Mouse (Mus musculus) liver, embryonic 11.5 days (tissue): ENCODE data around the gene Dexi. TPM values are rescaled to one million over a fixed set of nuclear protein-coding genes. Genes with fewer than 3 reads are reported as not detected.

Experiments
- ATAC-seq: fragments of 200-750 bp; cut with Nextera tagmentation; replicated peaks from 2 replicates; pipeline ENCODE4 v1.8.0; 2017; ENCODE audit warnings: moderate number of reproducible peaks, mild to moderate bottlenecking, moderate TSS enrichment, moderate library complexity; ENCODE audit not compliant: low FRiP score
- DNase-seq: peaks from one replicate; pipeline ENCODE4 v3.0.0-alpha.2; 2017; ENCODE audit warnings: low spot score
- H3K27ac ChIP-seq: fragments of 300-500 bp; sonication (generic); 2 replicates; pipeline ENCODE4 v1.5.1; 2014; ENCODE audit warnings: mild to moderate bottlenecking, low read depth, low read length, control low read depth
- H3K27me3 ChIP-seq: fragments of 300-500 bp; sonication (generic); replicated peaks from 2 replicates; pipeline ENCODE4 v1.6.1; 2014; ENCODE audit warnings: low read length, mixed read lengths; ENCODE audit not compliant: control insufficient read depth, insufficient read depth
- H3K36me3 ChIP-seq: fragments of 300-500 bp; sonication (generic); 2 replicates; pipeline ENCODE4 v1.6.1; 2014; ENCODE audit warnings: mild to moderate bottlenecking, low read length, moderate library complexity, mixed read lengths; ENCODE audit not compliant: control insufficient read depth, insufficient read depth
- H3K4me1 ChIP-seq: fragments of 300-500 bp; sonication (generic); replicated peaks from 2 replicates; pipeline ENCODE4 v1.6.1; 2014; ENCODE audit warnings: low read length, mixed read lengths; ENCODE audit not compliant: control insufficient read depth, insufficient read depth
- H3K4me2 ChIP-seq: fragments of 300-500 bp; sonication (generic); 2 replicates; pipeline ENCODE4 v1.6.1; 2014; ENCODE audit warnings: mild to moderate bottlenecking, control low read depth, moderate library complexity
- H3K4me3 ChIP-seq: fragments of 300-500 bp; sonication (generic); 2 replicates; pipeline ENCODE4 v1.5.1; 2014; ENCODE audit warnings: low read depth, low read length, control low read depth
- H3K9ac ChIP-seq: fragments of 300-500 bp; sonication (generic); 2 replicates; pipeline ENCODE4 v1.6.1; 2014; ENCODE audit warnings: low read depth, low read length, control low read depth
- H3K9me3 ChIP-seq: fragments of 300-500 bp; sonication (generic); 2 replicates; pipeline ENCODE4 v1.6.1; 2016; ENCODE audit warnings: low read length, inconsistent platforms, mixed read lengths; ENCODE audit not compliant: control insufficient read depth
- WGBS: fragments of 180-500 bp; shearing (Covaris S2); extraction: QIAGEN DNeasy Blood & Tissue Kit; methylation state at CpG from one replicate; pipeline ENCODE4 v1.1.7; 2014; 5-methylcytosine and 5-hydroxymethylcytosine counted together
- polyA plus RNA-seq: library from polyadenylated mRNA; unstranded; fragments of >200 nt; fragmentation: Nextera tagmentation; extraction: Ambion mirVana; gene quantifications from 2 replicates; pipeline ENCODE4 v1.2.1, GENCODE M21; 2014

The Dexi gene
- polyA plus RNA-seq, 1 experiment from 2014 or later: 9.6 TPM

DNA sequence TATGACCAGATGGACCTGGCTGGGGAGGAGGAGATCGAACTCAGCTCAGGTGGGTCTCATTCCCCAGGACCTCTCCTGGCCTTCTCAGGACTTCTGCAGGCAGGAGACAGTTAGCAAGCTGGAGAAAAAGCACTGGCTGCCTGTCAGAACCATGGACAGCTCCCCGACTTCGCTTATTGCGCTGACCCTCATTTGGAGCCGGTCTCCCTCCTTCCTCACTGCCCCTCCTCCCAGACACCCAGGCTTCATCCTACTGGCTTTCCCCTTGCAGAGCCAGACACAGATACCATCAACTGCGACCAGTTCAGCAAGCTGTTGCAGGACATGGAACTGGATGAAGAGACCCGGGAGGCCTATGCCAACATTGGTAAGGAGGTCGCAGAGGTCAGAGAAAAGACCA is 41.0 kb downstream of the Dexi start:
- Histone ChIP-seq H3K27me3 (no peaks in the 10 kb centered on the region), H3K9me3 (no peaks in the 10 kb centered on the region), H3K4me3 (no peak overlapping the region), H3K36me3 (no peaks in the 10 kb centered on the region), H3K4me1 (no peaks in the 10 kb centered on the region), H3K4me2 (no peak overlapping the region), H3K9ac (no peak overlapping the region), H3K27ac (no peak overlapping the region)
- WGBS: 14% methylated on average over 8 of the region's 8 CpGs
- no peak for ATAC-seq
- peak; percentile 65 for DNase-seq

DNA sequence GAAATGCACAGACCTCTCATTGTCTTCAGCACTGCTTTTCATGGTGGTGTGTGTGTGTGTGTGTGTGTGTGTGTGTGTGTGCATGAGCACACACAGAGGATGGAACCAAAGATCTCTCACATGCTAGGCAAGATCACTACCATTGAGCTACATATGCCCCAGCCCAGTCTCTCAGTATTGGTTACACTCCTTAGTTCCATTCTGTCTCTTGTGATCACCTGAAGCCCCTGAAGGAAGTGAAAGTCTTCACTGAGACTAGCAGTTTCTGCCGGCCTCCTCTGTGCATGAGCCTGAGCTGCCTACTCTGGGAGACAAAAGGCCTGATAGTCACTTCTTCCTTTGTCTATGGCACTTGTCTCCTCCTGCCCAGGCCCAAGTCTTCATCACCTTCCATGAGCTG is 43.7 kb downstream of the Dexi start:
- WGBS: 68% methylated on average over 1 of the region's 1 CpGs
- Histone ChIP-seq H3K27me3 (no peaks in the 10 kb centered on the region), H3K36me3 (no peaks in the 10 kb centered on the region), H3K4me1 (no peaks in the 10 kb centered on the region), H3K4me2 (no peak overlapping the region), H3K4me3 (no peak overlapping the region), H3K9ac (no peak overlapping the region), H3K27ac (no peak overlapping the region), H3K9me3 (no peaks in the 10 kb centered on the region)
- DNase-seq (no peak), ATAC-seq (no peak)

DNA sequence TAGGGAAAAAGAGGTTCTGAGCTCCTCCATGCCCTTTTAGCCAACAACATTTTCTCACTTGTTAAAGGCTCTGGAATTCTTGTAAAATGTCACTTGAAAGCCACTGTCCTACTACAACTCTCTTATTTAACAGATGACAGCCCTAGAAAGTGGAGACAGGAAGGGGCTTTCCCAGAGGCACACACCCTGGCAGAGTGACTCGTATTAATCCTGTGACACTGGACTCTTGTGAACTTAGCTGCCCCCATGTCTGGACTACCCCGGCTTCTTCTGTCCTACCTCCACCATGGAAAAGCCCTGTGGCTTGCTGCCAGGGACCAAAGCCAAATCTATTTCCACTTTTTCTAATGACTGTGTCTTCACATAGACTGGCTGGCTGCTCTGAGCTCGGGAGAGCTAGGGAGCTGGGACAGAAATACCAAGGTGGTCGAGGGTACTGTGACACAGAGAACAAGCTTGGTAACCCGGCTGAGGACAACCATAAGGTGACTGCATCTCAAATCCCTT is 44.7 kb downstream of the Dexi start:
- no peaks in the 10 kb centered on the region for H3K36me3 ChIP-seq
- ATAC-seq: no peak
- H3K4me1 ChIP-seq: no peaks in the 10 kb centered on the region
- H3K4me2 ChIP-seq: no peak overlapping the region
- H3K27ac ChIP-seq: no peak overlapping the region
- H3K9me3 ChIP-seq: no peaks in the 10 kb centered on the region
- no peak overlapping the region for H3K4me3 ChIP-seq
- WGBS: 61% methylated on average over 5 of the region's 5 CpGs
- no peak for DNase-seq
- H3K9ac ChIP-seq: no peak overlapping the region
- H3K27me3 ChIP-seq: no peaks in the 10 kb centered on the region

DNA sequence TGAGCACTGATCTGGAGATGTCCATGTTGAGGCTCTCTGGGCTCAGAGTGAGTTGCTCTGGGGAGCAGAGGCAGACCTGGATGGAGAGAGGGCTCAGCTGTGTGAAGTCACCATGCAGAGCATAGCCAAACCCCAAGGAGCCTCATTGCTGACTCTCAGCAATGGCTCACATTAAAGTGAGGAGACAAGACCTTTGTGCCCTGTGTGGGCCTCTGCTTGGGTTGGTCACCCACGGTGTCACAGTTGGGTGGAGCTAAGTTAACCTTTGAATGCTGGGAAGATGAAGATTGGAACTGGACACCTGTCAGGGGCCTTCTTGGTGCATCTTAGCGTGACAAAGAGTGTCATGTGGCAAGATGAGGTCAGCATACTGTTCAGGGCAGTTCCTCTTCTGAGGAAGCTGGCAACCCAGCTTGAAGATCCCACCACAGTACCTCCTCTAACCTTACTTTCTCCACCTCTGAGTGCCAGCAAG is 47.0 kb downstream of the Dexi start:
- Histone ChIP-seq H3K27me3 (no peaks in the 10 kb centered on the region; the same call in 1 of the 2 replicates), H3K36me3 (no peaks in the 10 kb centered on the region), H3K9me3 (no peaks in the 10 kb centered on the region), H3K4me1 (no peaks in the 10 kb centered on the region), H3K4me2 (no peak overlapping the region), H3K4me3 (no peak overlapping the region), H3K9ac (no peak overlapping the region), H3K27ac (no peak overlapping the region)
- no peak for DNase-seq
- 55% methylated on average over 2 of the region's 2 CpGs for WGBS
- no peak for ATAC-seq

DNA sequence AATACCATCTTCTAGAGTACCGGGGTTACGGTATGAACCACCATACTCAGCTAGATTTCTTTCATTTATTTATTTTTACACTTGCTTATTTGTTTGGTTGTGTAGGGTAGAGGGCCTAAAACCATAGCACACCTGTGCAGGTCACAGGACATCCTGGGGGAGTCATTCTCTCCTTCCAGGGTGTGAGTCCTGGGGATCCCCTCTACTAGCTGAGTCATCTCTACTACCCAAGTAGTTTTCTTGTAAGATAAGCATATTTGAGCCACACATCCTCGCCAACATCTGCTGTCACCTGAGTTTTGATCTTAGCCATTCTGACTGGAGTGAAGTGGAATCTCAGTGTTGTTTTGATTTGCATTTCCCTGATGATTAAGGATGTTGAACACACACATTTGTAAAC is 50.3 kb downstream of the Dexi start:
- Histone ChIP-seq H3K4me1 (no peaks in the 10 kb centered on the region), H3K9me3 (no peaks in the 10 kb centered on the region), H3K27me3 (peaks cover 18% of the 10 kb centered on the region), H3K27ac (no peak overlapping the region), H3K9ac (no peak overlapping the region), H3K4me3 (no peak overlapping the region), H3K36me3 (no peaks in the 10 kb centered on the region), H3K4me2 (no peak overlapping the region)
- 78% methylated on average over 3 of the region's 3 CpGs for WGBS
- DNase-seq (no peak), ATAC-seq (no peak)

DNA sequence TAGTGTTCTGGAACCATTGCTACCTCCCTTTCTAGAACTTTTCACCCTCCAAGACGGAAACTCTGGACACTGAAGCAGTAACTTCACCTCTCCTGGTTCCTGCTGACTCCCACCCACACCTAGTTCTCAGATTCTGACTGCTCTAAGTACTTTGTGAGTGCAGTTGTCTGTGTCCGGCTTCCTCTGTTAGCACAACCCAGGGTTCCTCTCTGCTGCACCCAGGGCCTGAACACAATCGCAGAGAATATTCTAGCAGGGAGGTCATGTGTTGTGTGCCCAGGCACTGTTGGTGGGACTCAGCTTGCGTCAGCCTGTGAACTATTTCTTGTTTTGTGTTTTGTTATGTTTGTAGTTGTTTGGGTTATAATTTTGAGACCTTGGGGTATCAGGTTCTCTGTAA is 51.1 kb downstream of the Dexi start:
- Histone ChIP-seq H3K27ac (no peak overlapping the region), H3K27me3 (peaks cover 18% of the 10 kb centered on the region), H3K4me3 (no peak overlapping the region), H3K9ac (no peak overlapping the region), H3K4me1 (no peaks in the 10 kb centered on the region), H3K4me2 (no peak overlapping the region), H3K36me3 (no peaks in the 10 kb centered on the region), H3K9me3 (no peaks in the 10 kb centered on the region)
- ATAC-seq: no peak
- 84% methylated on average over 4 of the region's 4 CpGs for WGBS
- DNase-seq: no peak

DNA sequence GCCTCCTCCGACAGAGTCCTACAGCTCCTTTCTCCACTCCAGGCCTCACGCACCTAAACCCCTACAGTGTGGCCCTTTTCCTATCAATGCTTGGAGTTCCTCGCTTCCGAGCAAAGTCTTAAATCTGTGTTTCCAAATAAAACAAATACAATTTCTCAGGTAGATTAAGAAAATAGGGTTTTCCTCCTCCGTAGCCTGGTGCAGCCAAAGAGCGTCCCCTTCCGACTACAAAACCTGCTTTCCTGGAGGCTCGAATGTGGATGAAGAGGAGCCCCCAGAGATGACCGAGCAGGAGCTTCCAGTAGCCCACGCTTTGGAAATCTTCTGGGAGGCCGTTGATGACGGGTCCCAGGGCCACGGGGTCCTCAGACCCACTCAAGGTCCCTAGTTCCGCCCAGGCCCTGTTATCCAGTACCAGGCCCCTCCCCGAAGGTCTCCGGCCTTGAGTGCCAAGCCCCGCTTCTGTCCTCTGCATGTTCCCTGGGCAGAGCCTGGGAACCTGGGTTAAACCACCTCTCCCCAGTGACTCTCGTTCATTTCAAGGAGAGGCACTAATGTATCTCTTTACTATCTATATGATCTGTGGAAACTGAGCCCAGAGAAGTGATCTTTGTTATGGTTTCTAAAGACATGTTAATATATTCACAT is 52.2 kb downstream of the Dexi start:
- no peak for ATAC-seq
- Histone ChIP-seq H3K36me3 (no peaks in the 10 kb centered on the region), H3K4me1 (no peaks in the 10 kb centered on the region), H3K9me3 (no peaks in the 10 kb centered on the region), H3K4me2 (no peak overlapping the region), H3K9ac (no peak overlapping the region), H3K4me3 (no peak overlapping the region), H3K27me3 (peaks cover 18% of the 10 kb centered on the region), H3K27ac (no peak overlapping the region)
- DNase-seq: no peak
- WGBS: 72% methylated on average over 18 of the region's 18 CpGs

DNA sequence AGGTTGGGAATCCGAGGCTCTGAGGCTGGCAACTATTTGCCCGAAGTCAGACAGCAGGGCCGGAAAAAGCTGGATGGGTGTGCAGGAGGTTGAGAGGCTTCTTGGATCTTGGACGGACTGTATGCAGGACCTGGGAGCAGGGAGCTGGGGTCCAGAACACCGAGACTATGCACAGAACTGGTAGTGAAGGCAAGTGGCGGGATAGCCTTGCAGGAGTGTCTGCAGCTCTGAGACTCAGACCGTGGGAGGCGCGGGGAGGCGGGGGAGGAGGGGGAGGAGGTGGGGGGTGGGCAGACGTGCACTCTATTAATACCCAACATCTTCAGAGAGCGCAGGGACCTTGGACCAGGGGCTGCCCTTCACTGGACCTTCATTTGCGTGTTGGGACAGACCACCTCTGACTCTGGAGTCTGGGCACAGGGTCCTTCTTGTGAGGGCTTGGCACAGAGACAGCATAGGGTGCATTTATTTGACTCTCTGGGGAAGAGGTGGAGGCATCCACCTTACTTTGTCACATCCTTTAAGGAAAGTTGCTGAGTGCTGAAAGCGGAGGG is 52.9 kb downstream of the Dexi start:
- WGBS: 27% methylated on average over 14 of the region's 14 CpGs
- H3K4me2 ChIP-seq: peak overlapping the region; percentile 3; the same call in 1 of the 2 replicates
- no peak overlapping the region for H3K4me3 ChIP-seq
- H3K36me3 ChIP-seq: no peaks in the 10 kb centered on the region
- H3K9me3 ChIP-seq: no peaks in the 10 kb centered on the region
- no peaks in the 10 kb centered on the region for H3K4me1 ChIP-seq
- H3K27ac ChIP-seq: no peak overlapping the region
- no peak overlapping the region for H3K9ac ChIP-seq
- ATAC-seq (no peak), DNase-seq (no peak)
- H3K27me3 ChIP-seq: peaks cover 18% of the 10 kb centered on the region

DNA sequence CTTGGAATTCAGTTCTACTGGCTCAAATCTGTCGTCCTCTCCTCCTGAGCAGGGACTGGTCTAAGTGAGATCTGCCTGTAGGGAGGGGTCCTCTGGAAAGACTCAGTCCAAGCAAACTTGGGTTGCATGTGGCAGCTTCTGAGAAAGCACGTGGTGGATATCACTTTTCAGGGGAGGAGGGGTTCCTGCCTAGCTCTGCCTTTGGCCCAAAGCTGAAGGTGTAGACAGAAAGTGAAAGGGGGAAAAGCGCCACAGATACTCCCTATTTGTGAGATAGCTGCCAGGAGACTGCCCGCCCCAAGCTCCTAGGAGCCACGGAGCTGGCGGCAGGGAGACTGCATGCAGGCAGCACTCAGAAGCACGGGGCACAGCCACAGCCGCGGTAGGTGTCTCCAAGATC is 53.4 kb downstream of the Dexi start:
- Histone ChIP-seq H3K36me3 (no peaks in the 10 kb centered on the region), H3K9me3 (no peaks in the 10 kb centered on the region), H3K27ac (no peak overlapping the region), H3K4me1 (no peaks in the 10 kb centered on the region), H3K4me2 (peak overlapping the region; percentile 3; the same call in 1 of the 2 replicates), H3K9ac (no peak overlapping the region), H3K4me3 (no peak overlapping the region), H3K27me3 (peaks cover 18% of the 10 kb centered on the region)
- DNase-seq (no peak), ATAC-seq (no peak)
- 4% methylated on average over 9 of the region's 9 CpGs for WGBS
